Mouse (Mus musculus) hindbrain, embryonic 15.5 days (tissue): Measurements from ENCODE around the gene St3gal5. TPM values are rescaled to one million over a fixed set of nuclear protein-coding genes. Genes with fewer than 3 reads are reported as not detected.

Experiments
- ATAC-seq: fragments of 200-750 bp; cut with Nextera tagmentation; 2 replicates; pipeline ENCODE4 v1.8.0; 2017; ENCODE audit warnings: low read depth, moderate number of reproducible peaks, moderate TSS enrichment; ENCODE audit not compliant: low FRiP score
- H3K27ac ChIP-seq: fragments of 300-500 bp; sonication (generic); replicated peaks from 2 replicates; pipeline ENCODE4 v1.5.1; 2015; ENCODE audit warnings: mild to moderate bottlenecking, inconsistent platforms
- H3K27me3 ChIP-seq: fragments of 300-500 bp; sonication (generic); 2 replicates; pipeline ENCODE4 v1.6.1; 2015; ENCODE audit warnings: control low read depth, inconsistent platforms
- H3K36me3 ChIP-seq: fragments of 300-500 bp; sonication (generic); 2 replicates; pipeline ENCODE4 v1.6.1; 2015; ENCODE audit warnings: control low read depth, inconsistent platforms
- H3K4me1 ChIP-seq: fragments of 300-500 bp; sonication (generic); replicated peaks from 2 replicates; pipeline ENCODE4 v1.6.1; 2015; ENCODE audit warnings: control low read depth, inconsistent platforms
- H3K4me2 ChIP-seq: fragments of 300-500 bp; sonication (generic); 2 replicates; pipeline ENCODE4 v1.6.1; 2015; ENCODE audit warnings: moderate library complexity, mild to moderate bottlenecking, inconsistent platforms
- H3K4me3 ChIP-seq: fragments of 300-500 bp; sonication (generic); 2 replicates; pipeline ENCODE4 v1.5.1; 2015; ENCODE audit warnings: mild to moderate bottlenecking, inconsistent platforms
- H3K9ac ChIP-seq: fragments of 300-500 bp; sonication (generic); 2 replicates; pipeline ENCODE4 v1.6.1; 2015; ENCODE audit warnings: inconsistent platforms
- H3K9me3 ChIP-seq: fragments of 300-500 bp; sonication (generic); 2 replicates; pipeline ENCODE4 v1.6.1; 2016; ENCODE audit warnings: control low read depth, inconsistent platforms
- WGBS: fragments of 180-500 bp; shearing (Covaris S2); methylation state at CpG from one replicate; pipeline ENCODE4 v1.1.7; 2015; 5-methylcytosine and 5-hydroxymethylcytosine counted together
- polyA plus RNA-seq: library from polyadenylated mRNA; unstranded; fragments of >200 nt; fragmentation: Nextera tagmentation; extraction: Ambion mirVana; gene quantifications from 2 replicates; pipeline ENCODE4 v1.2.1, GENCODE M21; 2015

The St3gal5 gene
- polyA plus RNA-seq, 1 experiment from 2014 or later, result 62.5 TPM

GRCm38 (mm10) chr6:72158966-72159764, 61.8 kb downstream of the St3gal5 start:
- no peaks in the 10 kb centered on the region for H3K9me3 ChIP-seq
- ATAC-seq, result no peak
- no peak overlapping the region for H3K27ac ChIP-seq
- 0 out of 2 replicates have a peak, but pooled peaks cover 2% of the 10 kb centered on the region for H3K4me1 ChIP-seq
- no peak overlapping the region for H3K4me3 ChIP-seq
- H3K27me3 ChIP-seq, result no peaks in the 10 kb centered on the region
- no peak overlapping the region for H3K4me2 ChIP-seq
- no peak overlapping the region for H3K9ac ChIP-seq
- peaks cover 8% of the 10 kb centered on the region; the same call in 1 of the 2 replicates for H3K36me3 ChIP-seq
- WGBS, result 85% methylated on average over 8 of the region's 8 CpGs

GRCm38 (mm10) chr6:72159861-72160395, 62.5 kb downstream of the St3gal5 start:
- H3K27me3 ChIP-seq, result no peaks in the 10 kb centered on the region
- 86% methylated on average over 10 of the region's 10 CpGs for WGBS

DNA sequence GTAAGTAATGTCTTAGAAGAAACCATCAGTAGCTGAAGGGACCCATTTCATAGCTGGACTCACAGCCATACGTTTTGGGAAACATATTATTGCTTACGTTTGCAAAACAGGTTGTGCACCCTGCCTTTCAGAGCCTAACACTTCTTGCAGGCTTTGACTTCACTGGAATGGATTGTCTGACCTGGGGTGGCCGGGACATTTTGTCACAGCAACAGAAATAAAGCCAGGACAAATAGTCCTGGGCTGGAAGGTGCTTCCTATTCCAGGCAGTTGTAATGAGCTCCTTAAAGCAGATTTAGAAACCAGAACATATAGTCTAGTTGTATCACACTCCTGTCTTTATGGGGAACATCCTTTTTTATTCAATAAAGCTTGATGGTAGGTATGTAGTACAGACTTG, 63.6 kb downstream of the St3gal5 start:
- Histone ChIP-seq H3K4me1 (0 out of 2 replicates have a peak, but pooled peaks cover 9% of the 10 kb centered on the region), H3K9me3 (no peaks in the 10 kb centered on the region), H3K9ac (no peak overlapping the region), H3K36me3 (no peaks in the 10 kb centered on the region), H3K4me2 (no peak overlapping the region), H3K27me3 (no peaks in the 10 kb centered on the region), H3K27ac (no peak overlapping the region), H3K4me3 (no peak overlapping the region)
- WGBS, result 88% methylated on average over 3 of the region's 3 CpGs
- ATAC-seq, result no peak

More at GRCm38 (mm10) chr6:72159861-72160395, 62.5 kb downstream of the St3gal5 start:
- peaks cover 5% of the 10 kb centered on the region; the same call in 1 of the 2 replicates for H3K36me3 ChIP-seq
- no peak overlapping the region for H3K9ac ChIP-seq
- no peak for ATAC-seq
- H3K4me2 ChIP-seq, result no peak overlapping the region
- H3K9me3 ChIP-seq, result no peaks in the 10 kb centered on the region
- H3K4me3 ChIP-seq, result no peak overlapping the region
- no peak overlapping the region for H3K27ac ChIP-seq
- H3K4me1 ChIP-seq, result 0 out of 2 replicates have a peak, but pooled peaks cover 9% of the 10 kb centered on the region

GRCm38 (mm10) chr6:72161751-72162150, 64.4 kb downstream of the St3gal5 start:
- Histone ChIP-seq H3K4me2 (no peak overlapping the region), H3K36me3 (no peaks in the 10 kb centered on the region), H3K9me3 (no peaks in the 10 kb centered on the region), H3K27ac (no peak overlapping the region), H3K27me3 (no peaks in the 10 kb centered on the region), H3K9ac (no peak overlapping the region), H3K4me1 (0 out of 2 replicates have a peak, but pooled peaks cover 9% of the 10 kb centered on the region), H3K4me3 (no peak overlapping the region)
- ATAC-seq, result no peak
- WGBS, result 86% methylated on average over 5 of the region's 5 CpGs

DNA sequence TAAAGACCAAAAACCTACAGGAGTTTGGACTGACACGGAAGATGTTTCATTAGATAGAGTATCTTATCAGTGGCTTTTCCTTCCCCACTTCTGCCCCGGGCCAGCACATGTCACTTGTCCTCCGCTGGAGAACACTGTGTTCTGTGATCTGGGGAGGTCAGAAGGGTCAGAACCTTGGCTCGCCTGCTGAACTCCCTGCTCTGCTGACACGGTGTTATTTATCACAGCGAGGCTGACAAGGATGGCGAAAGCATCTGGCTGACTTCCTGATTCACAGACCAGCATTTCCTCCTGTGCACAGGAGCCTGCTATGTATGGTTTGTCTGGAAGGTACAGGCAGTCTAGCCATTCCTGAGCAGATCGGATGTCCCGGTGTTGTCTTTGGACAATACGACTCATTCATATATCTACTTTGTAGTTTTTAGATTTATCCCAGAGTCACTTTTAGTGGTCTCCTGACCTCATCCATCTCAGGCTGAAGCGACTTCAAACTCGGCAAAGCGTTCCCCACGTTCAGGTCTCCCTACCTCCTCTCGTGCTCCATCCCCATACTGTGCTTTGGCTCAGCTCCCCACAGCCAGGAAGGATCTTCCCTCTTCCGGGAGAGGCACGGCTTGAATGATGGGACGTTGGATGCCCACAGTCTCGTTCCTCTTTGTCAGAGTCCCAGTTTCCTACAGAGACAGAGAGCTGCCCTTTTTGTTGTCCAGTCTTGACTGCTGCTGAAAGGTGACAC, 64.9 kb downstream of the St3gal5 start:
- no peak overlapping the region for H3K4me2 ChIP-seq
- 0 out of 2 replicates have a peak, but pooled peaks cover 9% of the 10 kb centered on the region for H3K4me1 ChIP-seq
- no peaks in the 10 kb centered on the region for H3K27me3 ChIP-seq
- ATAC-seq, result no peak
- H3K4me3 ChIP-seq, result no peak overlapping the region
- no peak overlapping the region for H3K27ac ChIP-seq
- no peak overlapping the region for H3K9ac ChIP-seq
- H3K9me3 ChIP-seq, result no peaks in the 10 kb centered on the region
- WGBS, result 60% methylated on average over 19 of the region's 19 CpGs
- H3K36me3 ChIP-seq, result no peaks in the 10 kb centered on the region

DNA sequence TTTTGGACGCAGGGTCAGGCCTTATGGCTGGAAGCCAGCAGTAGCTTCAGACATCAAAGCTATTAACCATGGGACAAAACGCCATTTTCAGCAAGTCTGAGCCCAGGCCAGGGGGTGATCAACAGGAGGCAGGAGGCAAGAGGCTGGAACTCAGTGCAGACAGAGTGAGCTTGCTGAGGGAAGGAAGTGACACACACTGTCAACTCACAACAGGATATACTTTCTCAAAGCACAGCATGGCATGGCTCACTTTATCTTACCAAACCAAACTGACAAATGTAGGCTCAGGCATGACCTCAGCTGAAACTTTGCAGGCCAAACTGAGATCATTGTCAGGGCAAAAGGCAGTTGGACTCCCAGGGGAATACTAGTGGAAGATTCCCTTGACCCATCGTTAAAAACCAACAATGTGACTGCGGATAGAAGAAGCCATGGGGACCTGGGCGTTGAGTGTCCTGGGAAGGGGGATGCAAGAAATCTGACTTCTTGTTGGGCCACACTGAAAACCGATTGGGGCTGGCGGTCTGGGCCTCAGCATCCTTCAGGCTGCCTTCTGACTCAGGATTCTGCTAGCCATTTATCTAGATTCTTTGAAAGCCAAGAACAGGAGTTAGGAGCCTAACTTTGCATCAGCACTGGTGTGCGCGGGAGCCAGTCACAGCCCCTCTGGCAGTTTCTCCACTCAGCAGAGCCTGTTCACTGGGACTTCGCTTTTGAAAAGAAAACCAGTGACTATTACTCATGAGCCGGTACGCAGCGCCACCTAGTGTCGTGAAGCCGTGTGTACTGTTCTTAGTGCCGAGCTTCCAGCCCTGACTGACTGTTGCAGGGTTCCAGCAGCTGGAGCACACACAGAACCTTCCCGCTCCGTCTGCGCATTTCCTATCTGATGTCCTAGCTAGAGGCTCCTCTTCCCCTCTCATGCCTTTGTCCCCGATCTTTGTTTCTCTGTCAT, 67.2 kb downstream of the St3gal5 start:
- 21% methylated on average over 20 of the region's 20 CpGs for WGBS
- ATAC-seq, result peak; percentile 93
- no peak overlapping the region for H3K9ac ChIP-seq

GRCm38 (mm10) chr6:72165907-72166306, 68.5 kb downstream of the St3gal5 start:
- Histone ChIP-seq H3K27ac (no peak overlapping the region), H3K36me3 (no peaks in the 10 kb centered on the region), H3K9me3 (no peaks in the 10 kb centered on the region), H3K4me1 (0 out of 2 replicates have a peak, but pooled peaks cover 9% of the 10 kb centered on the region), H3K27me3 (no peaks in the 10 kb centered on the region), H3K4me3 (no peak overlapping the region), H3K4me2 (no peak overlapping the region), H3K9ac (no peak overlapping the region)
- ATAC-seq, result no peak
- WGBS, result 58% methylated on average over 2 of the region's 2 CpGs

More for the DNA sequence above, 67.2 kb downstream of the St3gal5 start:
- Histone ChIP-seq H3K36me3 (no peaks in the 10 kb centered on the region), H3K9me3 (no peaks in the 10 kb centered on the region), H3K4me1 (0 out of 2 replicates have a peak, but pooled peaks cover 9% of the 10 kb centered on the region), H3K27ac (no peak overlapping the region), H3K4me3 (no peak overlapping the region), H3K4me2 (no peak overlapping the region), H3K27me3 (no peaks in the 10 kb centered on the region)

- WGBS, result 90% methylated on average over 3 of the region's 3 CpGs
- Histone ChIP-seq H3K4me2 (no peak overlapping the region), H3K36me3 (no peaks in the 10 kb centered on the region), H3K4me1 (no peaks in the 10 kb centered on the region), H3K9ac (no peak overlapping the region), H3K9me3 (no peaks in the 10 kb centered on the region), H3K27ac (no peak overlapping the region), H3K27me3 (no peaks in the 10 kb centered on the region), H3K4me3 (no peak overlapping the region)
- ATAC-seq, result no peak
Measured at GRCm38 (mm10) chr6:72171391-72171790, 74.0 kb downstream of the St3gal5 start.

GRCm38 (mm10) chr6:72173350-72173749, 76.0 kb downstream of the St3gal5 start:
- Histone ChIP-seq H3K27ac (no peak overlapping the region), H3K9me3 (no peaks in the 10 kb centered on the region), H3K9ac (no peak overlapping the region), H3K4me3 (no peak overlapping the region), H3K27me3 (no peaks in the 10 kb centered on the region), H3K4me1 (no peaks in the 10 kb centered on the region), H3K4me2 (no peak overlapping the region), H3K36me3 (no peaks in the 10 kb centered on the region)
- no peak for ATAC-seq
- 97% methylated on average over 1 of the region's 1 CpGs for WGBS

GRCm38 (mm10) chr6:72175419-72175818, 78.0 kb downstream of the St3gal5 start:
- H3K4me2 ChIP-seq, result no peak overlapping the region
- WGBS, result 38% methylated on average over 3 of the region's 3 CpGs
- no peaks in the 10 kb centered on the region for H3K9me3 ChIP-seq
- no peaks in the 10 kb centered on the region for H3K4me1 ChIP-seq
- no peak overlapping the region for H3K27ac ChIP-seq
- no peak overlapping the region for H3K9ac ChIP-seq
- ATAC-seq, result no peak
- H3K4me3 ChIP-seq, result no peak overlapping the region
- H3K36me3 ChIP-seq, result no peaks in the 10 kb centered on the region
- H3K27me3 ChIP-seq, result no peaks in the 10 kb centered on the region

- H3K4me3 ChIP-seq, result no peak overlapping the region
- H3K36me3 ChIP-seq, result no peaks in the 10 kb centered on the region
- no peak overlapping the region for H3K9ac ChIP-seq
- no peaks in the 10 kb centered on the region for H3K27me3 ChIP-seq
- no peak overlapping the region for H3K27ac ChIP-seq
- 58% methylated on average over 5 of the region's 5 CpGs for WGBS
- H3K9me3 ChIP-seq, result no peaks in the 10 kb centered on the region
- ATAC-seq, result no peak
- H3K4me1 ChIP-seq, result no peaks in the 10 kb centered on the region
- H3K4me2 ChIP-seq, result no peak overlapping the region
Measured at GRCm38 (mm10) chr6:72176004-72176403, 78.6 kb downstream of the St3gal5 start.
